Mouse (Mus musculus) liver, adult 2 months (tissue): Measurements from ENCODE around the gene Olfr745. TPM values are rescaled to one million over a fixed set of nuclear protein-coding genes. Genes with fewer than 3 reads are reported as not detected.

Source experiments
- DNase-seq: peaks from one replicate; pipeline ENCODE4 v3.0.0-alpha.2; 2011; ENCODE audit warnings: low read depth, low spot score; ENCODE audit errors: extremely low read depth
- H3K27ac ChIP-seq: fragments of 200-500 bp; replicated peaks from 2 replicates; pipeline ENCODE4 v1.5.1; 2012; ENCODE audit warnings: low read depth, mild to moderate bottlenecking, control low read depth, inconsistent platforms, low read length; ENCODE audit not compliant: insufficient read depth
- H3K27me3 ChIP-seq: fragments of 200-500 bp; 2 replicates; pipeline ENCODE4 v1.6.1; 2012; ENCODE audit warnings: mild to moderate bottlenecking, moderate library complexity, low read length, inconsistent platforms; ENCODE audit not compliant: control insufficient read depth, insufficient read depth
- H3K36me3 ChIP-seq: fragments of 200-500 bp; 2 replicates; pipeline ENCODE4 v1.6.1; 2012; ENCODE audit warnings: low read length, inconsistent platforms; ENCODE audit not compliant: control insufficient read depth, insufficient read depth
- H3K4me1 ChIP-seq: fragments of 200-500 bp; 2 replicates; pipeline ENCODE4 v1.6.1; 2011; ENCODE audit warnings: low read length; ENCODE audit not compliant: control insufficient read depth, insufficient read depth
- H3K4me3 ChIP-seq: fragments of 200-500 bp; 2 replicates; pipeline ENCODE4 v1.5.1; 2011; ENCODE audit warnings: low read depth, mild to moderate bottlenecking, control low read depth, low read length, moderate library complexity; ENCODE audit not compliant: insufficient read depth
- H3K79me2 ChIP-seq: fragments of 200-500 bp; 2 replicates; pipeline ENCODE4 v1.6.1; 2012; ENCODE audit warnings: inconsistent platforms, mild to moderate bottlenecking, low read length, moderate library complexity; ENCODE audit not compliant: control insufficient read depth, insufficient read depth
- H3K9ac ChIP-seq: fragments of 200-500 bp; 2 replicates; pipeline ENCODE4 v1.6.1; 2012; ENCODE audit warnings: low read depth, mild to moderate bottlenecking, control low read depth, inconsistent platforms, low read length
- CTCF ChIP-seq: fragments of 200-500 bp; IDR thresholded peaks from 2 replicates; pipeline ENCODE4 v1.5.1; 2011; ENCODE audit warnings: low read depth, low read length, control low read depth
- POLR2A ChIP-seq: fragments of 200-500 bp; IDR thresholded peaks from 2 replicates; pipeline ENCODE4 v1.6.1; 2011; ENCODE audit warnings: low read length, control low read depth; ENCODE audit not compliant: insufficient read depth; ENCODE audit errors: extremely low read depth
- WGBS: fragments of 180-500 bp; shearing (Covaris S2); methylation state at CpG from one replicate; pipeline ENCODE4 v1.1.7; 2018; 5-methylcytosine and 5-hydroxymethylcytosine counted together
- polyA plus RNA-seq: library from polyadenylated mRNA; depleted of rRNA; stranded (reverse); fragments of >200 nt; gene quantifications from 2 replicates; pipeline ENCODE4 v1.2.3, GENCODE M21; 2012; rRNA removed
- total RNA-seq: library from RNA; depleted of rRNA; stranded (reverse); fragments of >200 nt; gene quantifications from 2 replicates; pipeline ENCODE4 v1.2.3, GENCODE M21; 2014; rRNA removed

Gene Olfr745
- not detected in 2 replicates for total RNA-seq
- not detected in 2 replicates for polyA plus RNA-seq

GRCm38 (mm10) chr14:50639088-50639487, at the start of gene Olfr745:
Olfr745 (plus strand) TSS chr14:50639388.
- no peak within 1 kb of the TSS for H3K9ac ChIP-seq
- no peaks in the 10 kb centered on the region for H3K27me3 ChIP-seq
- H3K27ac ChIP-seq: no peak within 1 kb of the TSS
- no peaks in the 10 kb centered on the region for H3K79me2 ChIP-seq
- H3K36me3 ChIP-seq: no peaks in the 10 kb centered on the region
- TF ChIP-seq CTCF: no peak
- no peak for TF ChIP-seq POLR2A
- no peaks in the 10 kb centered on the region for H3K4me1 ChIP-seq
- WGBS: 77% methylated on average over 2 of the region's 2 CpGs
- no peak for DNase-seq
- H3K4me3 ChIP-seq: no peak within 1 kb of the TSS

GRCm38 (mm10) chr14:50614579-50614978, 24.6 kb upstream of the Olfr745 start, which contains the start of gene Olfr744:
Olfr744 (plus strand) TSS chr14:50614879.
- 81% methylated on average over 2 of the region's 2 CpGs for WGBS
- H3K27me3 ChIP-seq: no peaks in the 10 kb centered on the region
- no peaks in the 10 kb centered on the region for H3K4me1 ChIP-seq
- no peak within 1 kb of the TSS for H3K27ac ChIP-seq
- no peaks in the 10 kb centered on the region for H3K79me2 ChIP-seq
- H3K4me3 ChIP-seq: no peak within 1 kb of the TSS
- TF ChIP-seq CTCF (no peak), POLR2A (no peak)
- no peaks in the 10 kb centered on the region for H3K36me3 ChIP-seq
- no peak for DNase-seq
- H3K9ac ChIP-seq: no peak within 1 kb of the TSS

- Histone ChIP-seq H3K4me3 (no peak within 1 kb of the TSS), H3K27ac (no peak within 1 kb of the TSS), H3K9ac (no peak within 1 kb of the TSS), H3K27me3 (no peaks in the 10 kb centered on the region), H3K79me2 (no peaks in the 10 kb centered on the region), H3K36me3 (no peaks in the 10 kb centered on the region), H3K4me1 (no peaks in the 10 kb centered on the region)
- TF ChIP-seq CTCF: no peak
- TF ChIP-seq POLR2A: no peak
- no peak for DNase-seq
Observed at GRCm38 (mm10) chr14:50646783-50647182, 7.6 kb downstream of the Olfr745 start, which contains the start of gene Olfr746. Olfr746 (plus strand) TSS chr14:50647083.

GRCm38 (mm10) chr14:50693106-50693505, 53.9 kb downstream of the Olfr745 start, which contains the start of gene Olfr747:
Olfr747 (minus strand) TSS chr14:50693206.
- Histone ChIP-seq H3K36me3 (no peaks in the 10 kb centered on the region), H3K27ac (no peak within 1 kb of the TSS), H3K4me1 (no peaks in the 10 kb centered on the region), H3K9ac (no peak within 1 kb of the TSS), H3K27me3 (no peaks in the 10 kb centered on the region), H3K79me2 (no peaks in the 10 kb centered on the region), H3K4me3 (no peak within 1 kb of the TSS)
- 87% methylated on average over 3 of the region's 3 CpGs for WGBS
- TF ChIP-seq POLR2A (no peak), CTCF (no peak)
- DNase-seq: no peak

Other genes starting within 250 kb of the Olfr745 start
- gene Olfr738, start 231.8 kb upstream of the Olfr745 start, total RNA-seq: not detected in 2 replicates
- not detected in 2 replicates for gene Olfr738, start 231.8 kb upstream of the Olfr745 start, polyA plus RNA-seq
- not detected in 2 replicates for gene Olfr739, start 220.8 kb upstream of the Olfr745 start, total RNA-seq
- not detected in 2 replicates for gene Olfr739, start 220.8 kb upstream of the Olfr745 start, polyA plus RNA-seq
- not detected in 2 replicates for gene Olfr740, start 193.8 kb upstream of the Olfr745 start, total RNA-seq
- gene Olfr740, start 193.8 kb upstream of the Olfr745 start, polyA plus RNA-seq: not detected in 2 replicates
- not detected in 2 replicates for gene Olfr741, start 166.7 kb upstream of the Olfr745 start, total RNA-seq
- gene Olfr741, start 166.7 kb upstream of the Olfr745 start, polyA plus RNA-seq: not detected in 2 replicates
- gene Olfr742, start 135.8 kb upstream of the Olfr745 start, total RNA-seq: not detected in 2 replicates
- not detected in 2 replicates for gene Olfr742, start 135.8 kb upstream of the Olfr745 start, polyA plus RNA-seq
- gene Olfr743, start 117.5 kb upstream of the Olfr745 start, total RNA-seq: not detected in 2 replicates
- gene Olfr743, start 117.5 kb upstream of the Olfr745 start, polyA plus RNA-seq: not detected in 2 replicates
- gene Olfr744, start 24.5 kb upstream of the Olfr745 start, total RNA-seq: not detected in 2 replicates
- gene Olfr744, start 24.5 kb upstream of the Olfr745 start, polyA plus RNA-seq: not detected in 2 replicates
- not detected in 2 replicates for gene Olfr746, start 7.7 kb downstream of the Olfr745 start, total RNA-seq
- gene Olfr746, start 7.7 kb downstream of the Olfr745 start, polyA plus RNA-seq: not detected in 2 replicates
- not detected in 2 replicates for gene Olfr747, start 53.8 kb downstream of the Olfr745 start, total RNA-seq
- gene Olfr747, start 53.8 kb downstream of the Olfr745 start, polyA plus RNA-seq: not detected in 2 replicates
- not detected in 2 replicates for gene Olfr748, start 68.0 kb downstream of the Olfr745 start, total RNA-seq
- gene Olfr748, start 68.0 kb downstream of the Olfr745 start, polyA plus RNA-seq: not detected in 2 replicates
- gene Olfr749, start 105.7 kb downstream of the Olfr745 start, total RNA-seq: not detected in 2 replicates
- not detected in 2 replicates for gene Olfr749, start 105.7 kb downstream of the Olfr745 start, polyA plus RNA-seq
- 10.3 and 12.5 TPM in 2 replicates for gene Ttc5, start 146.1 kb downstream of the Olfr745 start, total RNA-seq
- 7.1 and 8.2 TPM in 2 replicates for gene Ttc5, start 146.1 kb downstream of the Olfr745 start, polyA plus RNA-seq
- 0.92 TPM in 1 of 2 replicates, not detected in the other for gene Ccnb1ip1, start 168.3 kb downstream of the Olfr745 start, total RNA-seq
- gene Ccnb1ip1, start 168.3 kb downstream of the Olfr745 start, polyA plus RNA-seq: not detected in 2 replicates
- gene Parp2, start 168.5 kb downstream of the Olfr745 start, total RNA-seq: 11.0 and 11.5 TPM in 2 replicates
- gene Parp2, start 168.5 kb downstream of the Olfr745 start, polyA plus RNA-seq: 4.8 and 6.2 TPM in 2 replicates
- gene Tep1, start 231.2 kb downstream of the Olfr745 start, total RNA-seq: 9.0 and 14.2 TPM in 2 replicates
- gene Tep1, start 231.2 kb downstream of the Olfr745 start, polyA plus RNA-seq: 9.9 and 13.1 TPM in 2 replicates